Mouse (Mus musculus): ENCODE results near the gene Crybb1. TPM values are rescaled to one million over a fixed set of nuclear protein-coding genes. Genes with fewer than 3 reads are reported as not detected.

The Crybb1 gene
- polyA plus RNA-seq, 1 experiment: 0.26 TPM

- WGBS: 69% methylated on average over 5 of the region's 5 CpGs
Measured at GRCm38 (mm10) chr5:112235806-112236205, 19.8 kb upstream of the Crybb1 start.

GRCm38 (mm10) chr5:112236631-112237030 is 19.0 kb upstream of the Crybb1 start:
- 73% methylated on average over 2 of the region's 2 CpGs for WGBS
- DNase-seq (ENCODE audit: low read depth, low spot score): no peak

More at GRCm38 (mm10) chr5:112235806-112236205, 19.8 kb upstream of the Crybb1 start:
- DNase-seq (ENCODE audit: low read depth, low spot score): no peak

GRCm38 (mm10) chr5:112237439-112237838 is 18.2 kb upstream of the Crybb1 start:
- no peak for DNase-seq (ENCODE audit: low read depth, low spot score)

GRCm38 (mm10) chr5:112237866-112238570 is 17.6 kb upstream of the Crybb1 start:
- DNase-seq (ENCODE audit: low read depth, low spot score): no peak
- WGBS: 56% methylated on average over 9 of the region's 9 CpGs

More at GRCm38 (mm10) chr5:112237439-112237838, 18.2 kb upstream of the Crybb1 start:
- 7% methylated on average over 16 of the region's 16 CpGs for WGBS

- WGBS: 73% methylated on average over 3 of the region's 3 CpGs
- DNase-seq (ENCODE audit: low read depth, low spot score): no peak
Measured at GRCm38 (mm10) chr5:112238781-112239482, 16.7 kb upstream of the Crybb1 start.

GRCm38 (mm10) chr5:112240761-112241160 is 14.9 kb upstream of the Crybb1 start:
- WGBS: 2% methylated on average over 10 of the region's 10 CpGs
- DNase-seq (ENCODE audit: low read depth, low spot score): peak; percentile 51

GRCm38 (mm10) chr5:112241849-112242248 is 13.8 kb upstream of the Crybb1 start:
- DNase-seq (ENCODE audit: low read depth, low spot score): no peak

GRCm38 (mm10) chr5:112242361-112242778 is 13.2 kb upstream of the Crybb1 start:
- WGBS: 77% methylated on average over 5 of the region's 5 CpGs
- DNase-seq (ENCODE audit: low read depth, low spot score): no peak

More at GRCm38 (mm10) chr5:112241849-112242248, 13.8 kb upstream of the Crybb1 start:
- 79% methylated on average over 2 of the region's 2 CpGs for WGBS

GRCm38 (mm10) chr5:112243041-112243440 is 12.6 kb upstream of the Crybb1 start:
- WGBS: 28% methylated on average over 5 of the region's 5 CpGs

GRCm38 (mm10) chr5:112243539-112244274 is 11.9 kb upstream of the Crybb1 start:
- WGBS: 37% methylated on average over 10 of the region's 10 CpGs
- DNase-seq (ENCODE audit: low read depth, low spot score): no peak

More at GRCm38 (mm10) chr5:112243041-112243440, 12.6 kb upstream of the Crybb1 start:
- no peak for DNase-seq (ENCODE audit: low read depth, low spot score)

GRCm38 (mm10) chr5:112244275-112244562 is 11.4 kb upstream of the Crybb1 start:
- no peak for DNase-seq (ENCODE audit: low read depth, low spot score)
- 60% methylated on average over 1 of the region's 1 CpGs for WGBS

- 45% methylated on average over 8 of the region's 8 CpGs for WGBS
- DNase-seq (ENCODE audit: low read depth, low spot score): no peak
Measured at GRCm38 (mm10) chr5:112244890-112245615, 10.6 kb upstream of the Crybb1 start.

- WGBS: 42% methylated on average over 8 of the region's 8 CpGs
- DNase-seq (ENCODE audit: low read depth, low spot score): no peak
Measured at GRCm38 (mm10) chr5:112247399-112247798, 8.2 kb upstream of the Crybb1 start.

GRCm38 (mm10) chr5:112249106-112249505 is 6.5 kb upstream of the Crybb1 start:
- DNase-seq (ENCODE audit: low read depth, low spot score): no peak
- 70% methylated on average over 11 of the region's 11 CpGs for WGBS

- DNase-seq (ENCODE audit: low read depth, low spot score): no peak
Measured at GRCm38 (mm10) chr5:112252400-112252799, 3.2 kb upstream of the Crybb1 start, which contains the start of gene Cryba4. Cryba4 (minus strand) TSS chr5:112252518.

GRCm38 (mm10) chr5:112253169-112253568 is 2.4 kb upstream of the Crybb1 start:
- 26% methylated on average over 8 of the region's 8 CpGs for WGBS
- no peak for DNase-seq (ENCODE audit: low read depth, low spot score)

More at GRCm38 (mm10) chr5:112252400-112252799, 3.2 kb upstream of the Crybb1 start, which contains the start of gene Cryba4:
- 76% methylated on average over 2 of the region's 2 CpGs for whole genome bisulfite sequencing

- 34% methylated on average over 7 of the region's 7 CpGs for WGBS
Measured at GRCm38 (mm10) chr5:112254282-112254806, 1.3 kb upstream of the Crybb1 start.

GRCm38 (mm10) chr5:112256457-112256856 is 842 bp downstream of the Crybb1 start:
- DNase-seq (ENCODE audit: low read depth, low spot score): no peak
- 55% methylated on average over 9 of the region's 9 CpGs for WGBS

More at GRCm38 (mm10) chr5:112254282-112254806, 1.3 kb upstream of the Crybb1 start:
- no peak for DNase-seq (ENCODE audit: low read depth, low spot score)

- DNase-seq (ENCODE audit: low read depth, low spot score): no peak
- 44% methylated on average over 3 of the region's 3 CpGs for WGBS
Measured at GRCm38 (mm10) chr5:112257896-112258295, 2.3 kb downstream of the Crybb1 start.

All from large intestine, adult 2 months (tissue).